Mouse (Mus musculus): ENCODE measurements around the gene Pid1.

Pid1 gene

GRCm38 (mm10) chr1:84363967-84364366 lies at the start of gene Pid1:
Pid1 (minus strand) TSS chr1:84364180.
- no peak for DNase-seq

GRCm38 (mm10) chr1:84409514-84409913 lies 45.5 kb upstream of the Pid1 start:
- no peak for DNase-seq

GRCm38 (mm10) chr1:84408873-84409272 lies 44.9 kb upstream of the Pid1 start:
- DNase-seq = no peak

GRCm38 (mm10) chr1:84406891-84407290 lies 42.9 kb upstream of the Pid1 start:
- DNase-seq = peak in 1 of 2 experiments; percentile 46

- DNase-seq = no peak
These were observed 41.7 kb upstream of the Pid1 start for GRCm38 (mm10) chr1:84405551-84406290.

- DNase-seq = peak in 1 of 2 experiments; percentile 21
These were observed 40.9 kb upstream of the Pid1 start for GRCm38 (mm10) chr1:84404880-84405279.

GRCm38 (mm10) chr1:84402154-84402553 lies 38.2 kb upstream of the Pid1 start:
- DNase-seq = no peak

- DNase-seq = no peak
These were observed 35.7 kb upstream of the Pid1 start for GRCm38 (mm10) chr1:84399671-84400070.

- peak in 1 of 2 experiments; percentile 27 for DNase-seq
These were observed 35.1 kb upstream of the Pid1 start for GRCm38 (mm10) chr1:84399118-84399517.

GRCm38 (mm10) chr1:84396787-84397186 lies 32.8 kb upstream of the Pid1 start:
- DNase-seq = no peak

GRCm38 (mm10) chr1:84395928-84396327 lies 31.9 kb upstream of the Pid1 start:
- no peak for DNase-seq

- DNase-seq = no peak
These were observed 27.0 kb upstream of the Pid1 start for GRCm38 (mm10) chr1:84390961-84391360.

GRCm38 (mm10) chr1:84387616-84388015 lies 23.6 kb upstream of the Pid1 start:
- DNase-seq = no peak

- DNase-seq = peak in 1 of 2 experiments; percentile 19
These were observed 22.6 kb upstream of the Pid1 start for GRCm38 (mm10) chr1:84386481-84387146.

GRCm38 (mm10) chr1:84382709-84383108 lies 18.7 kb upstream of the Pid1 start:
- no peak for DNase-seq

GRCm38 (mm10) chr1:84382064-84382463 lies 18.1 kb upstream of the Pid1 start:
- DNase-seq = no peak

- no peak for DNase-seq
These were observed 16.9 kb upstream of the Pid1 start for GRCm38 (mm10) chr1:84380895-84381294.

- no peak for DNase-seq
These were observed 3.8 kb upstream of the Pid1 start for GRCm38 (mm10) chr1:84367733-84368132.

GRCm38 (mm10) chr1:84366553-84366952 lies 2.6 kb upstream of the Pid1 start:
- no peak for DNase-seq

- no peak for DNase-seq
These were observed 1.0 kb downstream of the Pid1 start for GRCm38 (mm10) chr1:84362709-84363617.

GRCm38 (mm10) chr1:84362209-84362608 lies 1.8 kb downstream of the Pid1 start:
- no peak for DNase-seq

- no peak for DNase-seq
These were observed 2.6 kb downstream of the Pid1 start for GRCm38 (mm10) chr1:84361389-84361788.

All from kidney, postnatal 4 days (tissue).